In genomic region chr13:33030281-33030680, GRCm38 (mm10) we compare ENCODE assay signal across 27 mouse cellular contexts. TPM values are rescaled to one million over a fixed set of nuclear protein-coding genes. Genes with fewer than 3 reads are reported as not detected.
DNase-seq lines count a peak whose midpoint lies in the region; ATAC-seq lines count a peak whose summit lies in the region.
"Had no signal": no experiment of that assay in that cellular context is flagged by ENCODE, and none has a peak within 500 bp of the region (broad histone marks: within the 10 kb centered on the region; RNA-seq: fewer than 3 reads in every experiment).

No protein-coding gene starts in this region.

- H3K36me3 ChIP-seq in midbrain, embryonic 11.5 days (ENCODE audit: control insufficient read depth, insufficient read depth, low read length) = no peaks in the 10 kb centered on the region
- H3K36me3 ChIP-seq: embryonic facial prominence, embryonic 15.5 days; forebrain, embryonic 10.5 days; heart, embryonic 15.5 days; hindbrain, embryonic 13.5 days; intestine, embryonic 15.5 days had no signal

- 83% methylated on average over 2 of the region's 3 CpGs for WGBS in midbrain, embryonic 11.5 days

- ATAC-seq in midbrain, embryonic 11.5 days (ENCODE audit: low FRiP score) = no peak
- ATAC-seq: CD4-positive, CD25-positive, alpha-beta regulatory T cell, adult 4 months; forebrain, embryonic 14.5 days had no signal

- H3K4me3 ChIP-seq in midbrain, embryonic 11.5 days (ENCODE audit: low read depth, low read length) = no peak overlapping the region
- H3K4me3 ChIP-seq: embryonic facial prominence, embryonic 15.5 days; erythroblast, embryonic 14.5 days; forebrain, embryonic 10.5 days; heart, embryonic 15.5 days; hindbrain, embryonic 13.5 days; intestine, embryonic 15.5 days had no signal

- no peaks in the 10 kb centered on the region for H3K4me1 ChIP-seq in midbrain, embryonic 11.5 days (ENCODE audit: control insufficient read depth, insufficient read depth, low read length)
- H3K4me1 ChIP-seq: embryonic facial prominence, embryonic 15.5 days; forebrain, embryonic 10.5 days; hindbrain, embryonic 13.5 days; intestine, embryonic 15.5 days had no signal

- peak; percentile 58 for DNase-seq in heart, adult 11 months
- no peak for DNase-seq in heart, adult 8-10 months (ENCODE audit: low spot score)
- DNase-seq in NIH3T3 (ENCODE audit: low read depth) = peak; percentile 36
- peak; percentile 24 for DNase-seq in adrenal gland, postnatal 14 days
- no peak for DNase-seq in midbrain, embryonic 11.5 days (ENCODE audit: low spot score, missing footprints)
- no peak for DNase-seq in testis, postnatal 10 days (ENCODE audit: low spot score)
- DNase-seq: B cell, adult 2 months; cerebellum, adult 2 months; cerebellum, postnatal 14 days; embryo, embryonic 11 days; gastrocnemius, postnatal 36 days; heart, adult 18-20 months; heart, postnatal 14 days; kidney, adult 18-20 months had no signal

- no peak overlapping the region for H3K27ac ChIP-seq in midbrain, embryonic 11.5 days (ENCODE audit: low read depth, low read length)
- H3K27ac ChIP-seq: embryonic facial prominence, embryonic 15.5 days; forebrain, embryonic 10.5 days; heart, embryonic 15.5 days; hindbrain, embryonic 13.5 days; intestine, embryonic 15.5 days had no signal

- no peak overlapping the region for H3K9ac ChIP-seq in midbrain, embryonic 11.5 days (ENCODE audit: low read length)
- H3K9ac ChIP-seq: embryonic facial prominence, embryonic 15.5 days; heart, embryonic 15.5 days; hindbrain, embryonic 13.5 days; intestine, embryonic 15.5 days had no signal

- no peaks in the 10 kb centered on the region for H3K9me3 ChIP-seq in midbrain, embryonic 11.5 days (ENCODE audit: control insufficient read depth, low read length)
- H3K9me3 ChIP-seq: embryonic facial prominence, embryonic 15.5 days; forebrain, embryonic 10.5 days; heart, embryonic 15.5 days; hindbrain, embryonic 13.5 days; intestine, embryonic 15.5 days had no signal

- H3K4me2 ChIP-seq in midbrain, embryonic 11.5 days = no peak overlapping the region
- H3K4me2 ChIP-seq: embryonic facial prominence, embryonic 15.5 days; heart, embryonic 11.5 days; heart, embryonic 15.5 days; hindbrain, embryonic 13.5 days; intestine, embryonic 15.5 days had no signal

- no peaks in the 10 kb centered on the region for H3K27me3 ChIP-seq in midbrain, embryonic 11.5 days (ENCODE audit: control insufficient read depth, insufficient read depth, low read length)
- H3K27me3 ChIP-seq: embryonic facial prominence, embryonic 15.5 days; heart, embryonic 15.5 days; hindbrain, embryonic 13.5 days; intestine, embryonic 15.5 days had no signal

RNA-seq across cellular contexts. Expression of gene Serpinb9b, which starts 3.1 kb away (rescaled TPM):
- total RNA-seq in heart, adult 8-10 months (2022) = under 1 TPM in 3 of 4 experiments, not detected in 1; 0.16 to 0.22 (median 0.17) TPM
- 0.22 TPM in 1 of 2 replicates, not detected in the other for total RNA-seq in adrenal gland, postnatal 14 days (2021)
- 0.12 TPM in 1 of 2 replicates, not detected in the other for polyA plus RNA-seq in midbrain, embryonic 11.5 days (2014; fragmentation: Nextera tagmentation; extraction: Ambion mirVana)
- total RNA-seq: common myeloid progenitor, adult 5-6 weeks; gastrocnemius, adult 8-10 months; gastrocnemius, postnatal 36 days; hematopoietic stem cell, adult 5-6 weeks had no signal
- polyA plus RNA-seq: erythroblast, embryonic 14.5 days; forebrain, embryonic 10.5 days; kidney, embryonic 14.5 days had no signal

RNA-seq across cellular contexts. Expression of gene Serpinb9, which starts 27.2 kb away (rescaled TPM):
- total RNA-seq in heart, adult 8-10 months (2022) = 10 to 100 TPM in 1 of 4 experiments, 1 to 10 TPM in 3; 7.9 to 10.7 (median 9.6) TPM
- total RNA-seq in adrenal gland, postnatal 14 days (2021) = 14.4 and 16.1 TPM in 2 replicates
- 0.63 and 1.2 TPM in 2 replicates for polyA plus RNA-seq in midbrain, embryonic 11.5 days (2014; fragmentation: Nextera tagmentation; extraction: Ambion mirVana)

RNA-seq across cellular contexts. Expression of gene Serpinb1b, which starts 48.1 kb away (rescaled TPM):
- total RNA-seq in heart, adult 8-10 months (2022) = not detected
- total RNA-seq in adrenal gland, postnatal 14 days (2021) = 0.23 and 0.41 TPM in 2 replicates
- 0.10 and 0.25 TPM in 2 replicates for polyA plus RNA-seq in midbrain, embryonic 11.5 days (2014; fragmentation: Nextera tagmentation; extraction: Ambion mirVana)
- total RNA-seq: common myeloid progenitor, adult 5-6 weeks; gastrocnemius, adult 8-10 months; gastrocnemius, postnatal 36 days; heart, adult 18-20 months; heart, postnatal 14 days; hematopoietic stem cell, adult 5-6 weeks had no signal
- polyA plus RNA-seq: CD4-positive, CD25-positive, alpha-beta regulatory T cell, adult 4 months; erythroblast, embryonic 14.5 days; forebrain, embryonic 10.5 days; heart, embryonic 11.5 days; kidney, embryonic 14.5 days had no signal

Comparison
In these comparisons a context has a peak if more than half of its experiments do, and no peak if none do; other contexts are left out.
1. DNase-seq: peak in heart, adult 11 months (single experiment), NIH3T3 (single experiment) and adrenal gland, postnatal 14 days (single experiment); none in heart, adult 8-10 months (single experiment), midbrain, embryonic 11.5 days (single experiment) and testis, postnatal 10 days (single experiment).